Mouse (Mus musculus) bone marrow, adult 2 months (tissue): ENCODE measurements at regions not wholly inside any gene's neighbourhood (a gene's known extent, or its start where the extent isn't known, plus 50 kb on each side); places are given as distances from the start of the nearest gene placed in this dataset.
"Not testable (repeated sequence)": the region's sequence is repeated elsewhere in the genome, so short reads cannot be mapped to it uniquely, and the experiment has no call there.

Experiments
- H3K27ac ChIP-seq: fragments of 200-500 bp; 2 replicates; pipeline ENCODE4 v1.5.1; 2012; ENCODE audit warnings: low read depth, mild to moderate bottlenecking, control low read depth, inconsistent platforms, low read length; ENCODE audit not compliant: control insufficient read depth, poor library complexity, insufficient read depth
- H3K4me1 ChIP-seq: fragments of 200-500 bp; 2 replicates; pipeline ENCODE4 v1.6.1; 2011; ENCODE audit warnings: low read length; ENCODE audit not compliant: control insufficient read depth, insufficient read depth
- H3K4me3 ChIP-seq: fragments of 200-500 bp; replicated peaks from 2 replicates; pipeline ENCODE3; 2011; ENCODE audit warnings: mild to moderate bottlenecking, low read depth, low read length, control low read depth; ENCODE audit not compliant: control insufficient read depth
- CTCF ChIP-seq: fragments of 200-500 bp; IDR thresholded peaks from 2 replicates; pipeline ENCODE4 v1.5.1; 2011; ENCODE audit warnings: low read length, control low read depth; ENCODE audit not compliant: control insufficient read depth, insufficient read depth
- WGBS: fragments of 180-500 bp; shearing (Covaris S2); methylation state at CpG from one replicate; pipeline ENCODE4 v1.1.7; 2018; 5-methylcytosine and 5-hydroxymethylcytosine counted together

GRCm38 (mm10) chr14:53046975-53047374 lies 551.4 kb upstream of the Olfr1507 start:
- 0% methylated on average over 1 of the region's 1 CpGs for WGBS
- H3K27ac ChIP-seq, H3K4me3 ChIP-seq, H3K4me1 ChIP-seq: not testable (repeated sequence)

DNA sequence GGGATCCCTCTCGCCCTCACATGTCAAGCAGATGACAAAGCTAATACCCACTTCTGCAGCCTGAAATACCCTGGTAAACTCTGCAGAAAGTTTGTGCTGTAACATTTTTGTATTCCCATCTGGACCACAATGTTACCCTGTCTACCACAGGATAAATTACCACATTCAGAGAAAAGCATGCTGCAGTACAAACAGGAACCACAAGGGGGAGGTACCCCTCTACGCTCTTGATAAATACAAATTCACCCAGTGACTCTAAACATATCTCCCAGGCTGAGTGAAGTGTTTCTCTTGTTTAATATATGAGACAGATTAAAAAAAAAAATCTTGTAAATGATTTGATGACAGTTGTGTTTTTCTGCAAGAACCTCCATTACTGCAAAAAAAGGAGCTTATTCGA lies 549.8 kb upstream of the Olfr1507 start:
- H3K4me1 ChIP-seq, H3K4me3 ChIP-seq, H3K27ac ChIP-seq: not testable (repeated sequence)
- 49% methylated on average over 3 of the region's 3 CpGs for WGBS

GRCm38 (mm10) chr14:53044101-53044500 lies 548.6 kb upstream of the Olfr1507 start:
- H3K4me1 ChIP-seq, H3K4me3 ChIP-seq, H3K27ac ChIP-seq: not testable (repeated sequence)
- WGBS: 77% methylated on average over 4 of the region's 4 CpGs

DNA sequence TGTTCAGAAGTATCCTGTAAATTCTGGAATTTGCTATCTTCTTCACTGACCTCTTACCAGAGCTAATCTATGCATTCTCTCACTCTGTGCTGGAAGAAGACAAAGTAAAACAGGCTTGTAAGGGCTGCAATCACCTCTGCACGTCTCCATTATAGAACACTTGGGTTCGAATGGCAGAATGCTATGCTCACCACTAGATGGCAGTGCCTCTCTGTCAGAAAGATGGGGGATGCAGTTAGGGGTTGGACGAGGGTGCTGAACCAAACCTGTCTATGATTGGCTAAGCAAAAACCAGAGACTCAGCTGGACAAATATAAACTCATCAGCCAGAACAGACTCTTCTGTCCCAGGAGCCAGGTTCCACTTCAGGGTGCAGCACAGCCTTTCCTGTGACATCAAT lies 546.5 kb upstream of the Olfr1507 start:
- not testable (repeated sequence) for H3K27ac ChIP-seq, H3K4me1 ChIP-seq, H3K4me3 ChIP-seq
- WGBS: 2% methylated on average over 3 of the region's 3 CpGs
- TF ChIP-seq CTCF: peak; percentile 29; the same call in 1 of the 2 replicates

DNA sequence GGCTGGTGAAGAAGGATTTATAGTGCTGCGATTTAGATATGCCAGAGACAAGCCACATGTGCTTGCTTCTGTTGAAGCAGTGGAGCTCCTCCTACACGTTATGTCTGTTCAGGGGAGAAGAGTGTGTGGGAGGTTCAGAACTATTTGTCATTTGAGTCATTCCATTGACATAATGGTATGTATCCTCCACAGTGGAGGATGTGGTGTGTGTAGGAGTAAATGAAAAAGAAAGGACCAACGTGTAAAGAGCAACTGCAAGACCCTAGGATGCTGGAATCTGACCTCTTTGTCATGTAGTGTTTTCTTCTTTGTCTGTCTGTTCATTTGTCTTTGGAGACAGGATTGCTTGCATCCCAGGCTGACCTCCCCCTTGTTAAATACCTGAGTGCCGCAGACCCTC lies 543.9 kb upstream of the Olfr1507 start:
- not testable (repeated sequence) for H3K4me1 ChIP-seq, H3K27ac ChIP-seq, H3K4me3 ChIP-seq
- 76% methylated on average over 4 of the region's 4 CpGs for WGBS

DNA sequence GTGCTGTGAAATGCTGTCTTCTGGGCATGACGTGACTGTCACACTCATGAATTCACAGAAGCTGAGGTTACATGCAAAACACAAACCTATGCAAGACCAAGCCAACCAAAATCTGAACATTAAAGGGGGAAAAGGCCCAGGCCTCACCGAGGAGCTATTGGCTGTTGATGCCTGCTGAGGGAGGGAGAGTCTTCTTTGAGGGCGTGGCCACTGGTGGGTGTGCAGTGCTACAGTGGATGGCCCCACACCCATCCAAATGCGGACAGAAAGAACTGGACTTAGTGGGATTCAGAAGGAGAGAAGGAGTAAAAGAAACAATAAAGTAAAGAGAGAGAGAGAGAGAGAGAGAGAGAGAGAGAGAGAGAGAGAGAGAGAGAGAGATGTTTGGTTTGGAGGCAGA lies 539.4 kb upstream of the Olfr1507 start:
- WGBS: no CpG with 5 or more reads among the region's 4 CpGs
- H3K27ac ChIP-seq, H3K4me3 ChIP-seq, H3K4me1 ChIP-seq: not testable (repeated sequence)

- H3K4me3 ChIP-seq, H3K27ac ChIP-seq, H3K4me1 ChIP-seq: not testable (repeated sequence)
- WGBS: 67% methylated on average over 1 of the region's 6 CpGs
These were observed 537.7 kb upstream of the Olfr1507 start for GRCm38 (mm10) chr14:53033221-53033620.

DNA sequence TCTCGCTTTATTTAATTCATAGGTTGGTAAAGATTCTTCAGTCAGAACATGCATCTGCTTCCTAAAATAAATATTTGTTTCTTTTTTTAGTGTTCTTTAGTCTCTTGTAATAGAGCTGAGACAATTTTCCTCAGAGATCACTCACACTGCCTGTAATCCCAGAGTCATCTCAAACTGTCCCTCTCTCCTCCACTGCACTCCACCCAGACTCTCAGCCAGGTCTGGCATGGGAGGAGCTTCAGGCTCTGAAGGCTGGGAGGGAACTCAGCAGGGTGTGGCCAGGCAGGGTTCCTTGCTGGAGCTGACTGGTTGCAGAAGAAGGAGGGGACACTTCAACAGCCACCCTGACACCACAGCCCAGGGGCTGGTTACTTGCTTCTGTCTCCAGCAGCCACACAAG lies 536.9 kb upstream of the Olfr1507 start:
- not testable (repeated sequence) for H3K27ac ChIP-seq, H3K4me3 ChIP-seq, H3K4me1 ChIP-seq
- no CpG with 5 or more reads among the region's 1 CpGs for WGBS

DNA sequence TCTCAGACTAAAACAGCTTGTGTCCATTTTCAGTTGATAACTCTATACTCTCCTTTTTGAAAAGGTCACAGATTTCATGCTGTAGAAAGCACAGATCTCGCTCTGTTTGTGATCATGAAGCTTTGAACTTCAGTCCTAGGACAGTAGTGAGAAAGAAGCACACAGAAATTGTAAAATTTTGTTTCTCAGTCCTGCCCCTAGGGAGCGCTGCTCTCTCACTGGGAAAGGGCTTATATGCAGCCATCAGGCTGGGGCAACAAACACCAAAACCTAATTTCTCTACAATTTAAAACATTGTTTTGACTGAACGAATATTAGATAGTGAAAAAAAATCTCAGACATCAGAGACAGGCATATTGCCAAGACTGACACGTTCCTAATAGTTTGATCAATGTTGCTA lies 534.7 kb upstream of the Olfr1507 start:
- not testable (repeated sequence) for H3K27ac ChIP-seq, H3K4me3 ChIP-seq, H3K4me1 ChIP-seq
- WGBS: no CpG with 5 or more reads among the region's 4 CpGs

DNA sequence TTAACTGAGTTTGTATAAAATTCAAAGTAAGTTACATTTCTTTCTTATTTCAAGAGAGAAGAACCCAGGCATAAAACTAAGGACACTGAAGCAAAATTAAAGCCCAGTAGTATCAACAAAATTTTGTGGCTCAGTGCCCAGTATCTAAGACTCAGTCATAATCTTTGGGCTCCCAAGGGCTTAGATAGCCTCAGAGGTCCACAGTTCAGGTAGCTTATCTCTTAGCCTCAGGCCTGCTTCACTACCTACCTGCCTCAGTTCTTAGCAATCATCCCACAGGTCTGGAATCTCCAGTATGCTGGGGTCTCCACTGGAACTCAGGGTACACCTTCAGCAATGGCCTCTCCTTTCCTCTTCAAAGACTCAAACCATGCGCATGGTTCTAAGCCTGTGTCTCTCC lies 531.4 kb upstream of the Olfr1507 start:
- H3K4me3 ChIP-seq, H3K27ac ChIP-seq, H3K4me1 ChIP-seq: not testable (repeated sequence)
- WGBS: no CpG with 5 or more reads among the region's 1 CpGs

DNA sequence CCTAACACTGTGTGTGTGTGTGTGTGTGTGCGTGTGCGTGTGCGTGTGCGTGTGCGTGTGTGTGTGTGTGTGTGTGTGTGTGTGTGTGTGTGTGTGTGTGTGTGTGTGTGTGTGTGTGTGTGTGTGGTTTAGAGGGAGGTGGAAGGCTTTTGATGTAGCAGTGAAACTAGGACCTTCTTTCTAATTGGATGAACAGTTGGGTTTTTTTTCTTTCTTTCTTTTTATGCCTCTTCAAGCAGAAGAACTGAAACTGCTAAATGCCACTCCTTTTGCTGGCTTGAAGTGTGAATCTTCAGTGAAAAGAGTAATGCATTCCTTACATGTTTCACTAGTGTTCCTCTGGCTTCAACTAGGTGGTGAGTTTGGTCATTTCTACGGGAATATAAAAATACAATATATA lies 524.6 kb upstream of the Olfr1507 start:
- no CpG with 5 or more reads among the region's 6 CpGs for WGBS
- H3K4me1 ChIP-seq, H3K4me3 ChIP-seq, H3K27ac ChIP-seq: not testable (repeated sequence)

- H3K4me1 ChIP-seq, H3K27ac ChIP-seq, H3K4me3 ChIP-seq: not testable (repeated sequence)
- WGBS: no CpG with 5 or more reads among the region's 5 CpGs
These were observed 512.2 kb upstream of the Olfr1507 start for GRCm38 (mm10) chr14:53007741-53008140.

DNA sequence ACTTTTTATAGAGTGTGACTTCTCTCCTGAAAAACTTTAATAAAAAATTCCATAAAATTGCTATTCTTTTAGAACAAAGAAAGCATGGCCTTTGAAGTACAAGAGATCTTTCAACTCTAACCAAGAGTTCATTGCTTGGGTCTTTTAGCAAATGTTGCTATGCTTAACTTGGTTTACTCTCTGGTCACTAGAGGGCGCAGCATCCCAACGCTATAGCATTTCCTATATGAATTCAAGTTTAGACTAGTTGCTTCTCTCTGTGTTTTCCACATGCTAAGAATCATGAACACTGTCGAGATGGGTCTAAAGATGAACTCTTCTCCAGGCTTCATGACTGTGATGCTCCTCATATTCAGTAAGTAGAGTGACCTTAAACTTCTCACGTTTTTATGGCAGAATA lies 511.8 kb upstream of the Olfr1507 start:
- not testable (repeated sequence) for H3K27ac ChIP-seq, H3K4me1 ChIP-seq, H3K4me3 ChIP-seq
- WGBS: no CpG with 5 or more reads among the region's 4 CpGs

DNA sequence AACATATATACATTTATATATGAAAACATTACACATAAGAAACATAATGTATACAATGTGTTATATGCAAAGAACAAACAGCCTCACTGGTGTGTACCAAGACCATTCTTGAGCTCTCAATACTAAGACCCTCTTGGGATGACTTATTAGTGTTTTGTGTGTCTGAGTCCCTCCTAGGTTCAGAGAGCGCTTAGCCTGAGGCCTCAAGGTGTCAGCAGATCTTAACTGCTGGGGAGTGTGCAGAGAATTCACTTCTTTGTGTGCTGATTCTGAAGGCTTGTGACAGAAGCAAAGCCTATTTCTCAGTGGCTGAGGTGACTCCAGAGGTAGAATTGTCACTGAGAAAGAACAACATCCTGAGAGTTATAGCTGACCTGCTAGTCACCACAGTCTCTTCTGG lies 505.7 kb upstream of the Olfr1507 start:
- WGBS: 85% methylated on average over 1 of the region's 1 CpGs
- H3K4me3 ChIP-seq, H3K27ac ChIP-seq, H3K4me1 ChIP-seq: not testable (repeated sequence)
